Mouse (Mus musculus) C2C12 (cell line): ENCODE measurements around the gene Ppip5k1. TPM values are rescaled to one million over a fixed set of nuclear protein-coding genes. Genes with fewer than 3 reads are reported as not detected.
"Not testable (repeated sequence)": the region's sequence is repeated elsewhere in the genome, so short reads cannot be mapped to it uniquely, and the experiment has no call there.

Experiments
- H3K27me3 ChIP-seq: one replicate; pipeline ENCODE4 v1.6.1; 2011; ENCODE audit not compliant: control insufficient read depth, insufficient read depth, insufficient read length
- H3K36me3 ChIP-seq: one replicate; pipeline ENCODE4 v1.6.1; 2011; ENCODE audit not compliant: control insufficient read depth, insufficient read depth
- H3K4me3 ChIP-seq: one replicate; pipeline ENCODE4 v1.5.1; 2011; ENCODE audit warnings: mild to moderate bottlenecking, control low read depth; ENCODE audit not compliant: poor library complexity, insufficient read depth, severe bottlenecking
- H3K79me2 ChIP-seq: one replicate; pipeline ENCODE4 v1.6.1; 2011; ENCODE audit not compliant: control insufficient read depth, insufficient read depth
- H3K79me3 ChIP-seq: one replicate; pipeline ENCODE4 v1.6.1; 2011; ENCODE audit warnings: low read depth, control low read depth
- H3ac ChIP-seq: one replicate; pipeline ENCODE3; 2011; ENCODE audit warnings: low read depth; ENCODE audit not compliant: control insufficient read depth, insufficient read length
- CEBPB ChIP-seq: IDR thresholded peaks from one replicate; pipeline ENCODE4 v1.6.1; 2011; ENCODE audit warnings: low read depth, mild to moderate bottlenecking, control low read depth, moderate library complexity
- CTCF ChIP-seq: IDR thresholded peaks from one replicate; pipeline ENCODE4 v1.5.1; 2011; ENCODE audit not compliant: control insufficient read depth, insufficient read depth, insufficient read length
- FOSL1 ChIP-seq: IDR thresholded peaks from one replicate; pipeline ENCODE4 v1.8.0; 2011; ENCODE audit warnings: mild to moderate bottlenecking, low read length; ENCODE audit not compliant: poor library complexity, insufficient read depth, severe bottlenecking
- MAX ChIP-seq: IDR thresholded peaks from one replicate; pipeline ENCODE4 v1.6.1; 2011; ENCODE audit warnings: mild to moderate bottlenecking, control low read depth
- MYOD1 ChIP-seq: IDR thresholded peaks from one replicate; pipeline ENCODE4 v1.6.1; 2011; ENCODE audit warnings: low read depth; ENCODE audit not compliant: control insufficient read depth, insufficient read length
- MYOG ChIP-seq: IDR thresholded peaks from one replicate; pipeline ENCODE4 v1.6.1; 2011; ENCODE audit not compliant: control insufficient read depth, insufficient read length; ENCODE audit errors: extremely low read depth
- USF1 ChIP-seq: IDR thresholded peaks from one replicate; pipeline ENCODE4 v1.6.1; 2011; ENCODE audit warnings: low read depth, mild to moderate bottlenecking, control low read depth, moderate library complexity
- long read RNA-seq, 2 experiments: library from polyadenylated mRNA; unstranded; transcript quantifications; one replicate each; pipeline ENCODE4 v2.0.0; 2019 to 2020
- polyA plus RNA-seq: library from polyadenylated mRNA; unstranded; fragments of >200 nt; fragmentation: generic; extraction: Trizol; gene quantifications from one replicate; pipeline ENCODE4 v1.2.1, GENCODE M21; 2012; ENCODE audit warnings: missing spikeins

Ppip5k1 gene
- 5.8 TPM for polyA plus RNA-seq
- long read RNA-seq, experiment 1, partial matches to known transcripts: 1 of 1 reads
- long read RNA-seq, experiment 1, other reads (novel, unspliced or antisense): 0 of 1 reads
- long read RNA-seq, experiment 2, full-length matches to known transcripts: 3 of 8 reads
- long read RNA-seq, experiment 2, partial matches to known transcripts: 3 of 8 reads
- long read RNA-seq, experiment 2, other reads (novel, unspliced or antisense): 2 of 8 reads

GRCm38 (mm10) chr2:121354820-121355592, at the start of gene Ppip5k1:
TSS of gene Ppip5k1 (minus strand) at chr2:121355396.
- Histone ChIP-seq H3K79me2 (no peaks in the 10 kb centered on the region), H3K4me3 (peak within 1 kb of the TSS; percentile 58), H3K79me3 (no peaks in the 10 kb centered on the region), H3ac (peak within 1 kb of the TSS; percentile 59), H3K27me3 (peaks cover 18% of the 10 kb centered on the region), H3K36me3 (no peaks in the 10 kb centered on the region)
- TF ChIP-seq MYOD1: no peak
- TF ChIP-seq USF1: no peak
- peak; percentile 93 for TF ChIP-seq CTCF
- TF ChIP-seq CEBPB: no peak
- peak; percentile 32 for TF ChIP-seq MAX
- no peak for TF ChIP-seq MYOG
- no peak for TF ChIP-seq FOSL1

GRCm38 (mm10) chr2:121403296-121403695, 48.1 kb upstream of the Ppip5k1 start:
- Histone ChIP-seq H3K36me3 (no peaks in the 10 kb centered on the region), H3K4me3 (no peak overlapping the region), H3K79me2 (no peaks in the 10 kb centered on the region), H3K27me3 (no peaks in the 10 kb centered on the region), H3ac (no peak overlapping the region), H3K79me3 (no peaks in the 10 kb centered on the region)
- TF ChIP-seq FOSL1: no peak
- TF ChIP-seq USF1: no peak
- no peak for TF ChIP-seq MAX
- no peak for TF ChIP-seq CTCF
- no peak for TF ChIP-seq MYOG
- TF ChIP-seq CEBPB: no peak
- peak; percentile 21 for TF ChIP-seq MYOD1

- H3K79me2 ChIP-seq: no peaks in the 10 kb centered on the region
- H3K4me3 ChIP-seq: no peak overlapping the region
- no peaks in the 10 kb centered on the region for H3K79me3 ChIP-seq
- TF ChIP-seq MYOG: no peak
- no peak for TF ChIP-seq MAX
- TF ChIP-seq FOSL1: no peak
- no peak for TF ChIP-seq CEBPB
- TF ChIP-seq MYOD1: no peak
- H3K27me3 ChIP-seq: no peaks in the 10 kb centered on the region
- no peaks in the 10 kb centered on the region for H3K36me3 ChIP-seq
- no peak overlapping the region for H3ac ChIP-seq
These were observed 41.4 kb upstream of the Ppip5k1 start for GRCm38 (mm10) chr2:121396624-121397023.

- not testable (repeated sequence) for H3K4me3 ChIP-seq, H3K79me3 ChIP-seq, H3K27me3 ChIP-seq, H3ac ChIP-seq, H3K36me3 ChIP-seq, H3K79me2 ChIP-seq
These were observed 31.9 kb upstream of the Ppip5k1 start, which contains the start of gene Strc for GRCm38 (mm10) chr2:121386961-121387575. TSS of gene Strc (minus strand) at chr2:121387168.

GRCm38 (mm10) chr2:121374766-121375165, 19.6 kb upstream of the Ppip5k1 start:
- Histone ChIP-seq H3ac (no peak overlapping the region), H3K79me3 (no peaks in the 10 kb centered on the region), H3K36me3 (no peaks in the 10 kb centered on the region), H3K79me2 (no peaks in the 10 kb centered on the region), H3K27me3 (peaks cover 77% of the 10 kb centered on the region), H3K4me3 (no peak overlapping the region)
- TF ChIP-seq MYOD1: no peak
- TF ChIP-seq FOSL1: no peak
- TF ChIP-seq USF1: no peak

- Histone ChIP-seq H3K79me3 (no peaks in the 10 kb centered on the region), H3K79me2 (no peaks in the 10 kb centered on the region), H3K36me3 (no peaks in the 10 kb centered on the region), H3K27me3 (peaks cover 69% of the 10 kb centered on the region), H3K4me3 (no peak overlapping the region), H3ac (no peak overlapping the region)
- TF ChIP-seq CEBPB (no peak), FOSL1 (no peak)
These were observed 17.1 kb upstream of the Ppip5k1 start for GRCm38 (mm10) chr2:121372266-121372665.
